Mouse (Mus musculus) liver, embryonic 14.5 days (tissue): Measurements from ENCODE around the gene Tmem253.
A peak's percentile ranks its signal among the peaks of the same experiment; 100 is the strongest.

Experiments
- CTCF ChIP-seq: IDR thresholded peaks from 2 replicates; pipeline ENCODE4 v1.5.1; 2016; ENCODE audit warnings: antibody characterized with exemption, low read depth, control low read depth
- EP300 ChIP-seq: IDR thresholded peaks from 2 replicates; pipeline ENCODE4 v1.6.1; 2016; ENCODE audit warnings: antibody characterized with exemption, low read depth

DNA sequence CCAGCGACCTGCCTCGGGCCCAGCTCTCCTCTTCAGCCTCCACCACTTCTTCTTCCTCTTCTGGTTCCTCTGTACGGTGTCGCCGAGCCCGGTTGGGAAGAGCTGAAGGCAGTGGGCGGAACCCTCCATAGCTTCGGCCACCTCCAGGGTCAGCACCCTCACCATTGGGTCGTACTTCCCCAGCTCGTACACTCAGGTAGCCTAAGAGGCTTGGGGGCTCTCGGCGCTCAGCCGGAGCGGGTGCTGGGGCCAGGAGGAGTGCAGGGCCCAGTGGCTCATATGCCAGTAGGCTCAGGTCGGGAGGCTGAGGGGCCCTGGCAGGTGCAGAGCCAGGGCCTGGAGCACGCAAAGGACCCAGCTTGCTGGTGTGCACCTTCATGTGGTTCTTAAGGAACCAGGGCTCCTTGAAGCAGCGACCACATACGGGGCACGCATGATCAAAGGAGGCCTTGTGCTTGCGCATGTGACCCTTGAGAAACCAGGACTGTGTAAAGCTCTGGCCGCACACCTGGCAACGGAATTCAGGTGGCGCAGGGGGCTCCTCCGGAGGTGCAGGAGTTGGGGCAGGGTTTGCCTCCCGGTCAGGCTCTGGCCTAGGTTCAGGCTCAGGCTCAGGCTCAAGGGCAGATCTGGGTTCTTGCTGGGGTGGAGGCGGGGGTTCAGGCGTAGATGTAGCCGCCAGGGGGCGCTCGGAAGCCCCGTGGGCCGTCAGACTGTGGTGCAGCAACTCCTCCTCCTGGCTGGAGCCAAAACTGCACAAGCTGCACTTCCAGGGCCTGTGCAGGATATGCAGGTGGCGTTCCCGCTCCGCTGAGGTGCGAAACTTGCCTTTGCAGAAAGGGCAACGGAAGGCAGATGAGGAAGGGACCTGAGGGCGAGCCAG is 6.9 kb upstream of the Tmem253 start:
- TF ChIP-seq CTCF (peak; percentile 100), EP300 (peak; percentile 10; the same call in 1 of the 2 replicates)
